Mouse (Mus musculus) ovary, adult 18-20 months (tissue): ENCODE measurements around the gene Acvrl1.

Experiments used
- DNase-seq: peaks from one replicate; pipeline ENCODE4 v3.0.0; 2022; ENCODE audit warnings: low spot score, mixed read lengths

Acvrl1 gene

GRCm38 (mm10) chr15:101128181-101129089 is at the start of gene Acvrl1:
Gene Acvrl1 (plus strand): TSS chr15:101128522.
- no peak for DNase-seq

GRCm38 (mm10) chr15:101078731-101079156 is 49.6 kb upstream of the Acvrl1 start:
- DNase-seq: peak; percentile 91

GRCm38 (mm10) chr15:101080031-101080520 is 48.2 kb upstream of the Acvrl1 start:
- DNase-seq: no peak

GRCm38 (mm10) chr15:101081035-101081548 is 47.2 kb upstream of the Acvrl1 start:
- no peak for DNase-seq

- DNase-seq: no peak
These were observed 46.1 kb upstream of the Acvrl1 start for GRCm38 (mm10) chr15:101082236-101082635.

GRCm38 (mm10) chr15:101084499-101084898 is 43.8 kb upstream of the Acvrl1 start:
- DNase-seq: no peak

- no peak for DNase-seq
These were observed 41.9 kb upstream of the Acvrl1 start for GRCm38 (mm10) chr15:101086451-101086850.

GRCm38 (mm10) chr15:101086956-101087355 is 41.4 kb upstream of the Acvrl1 start:
- peak; percentile 67 for DNase-seq

GRCm38 (mm10) chr15:101088291-101088690 is 40.0 kb upstream of the Acvrl1 start:
- no peak for DNase-seq

GRCm38 (mm10) chr15:101091551-101091950 is 36.8 kb upstream of the Acvrl1 start:
- no peak for DNase-seq

GRCm38 (mm10) chr15:101092121-101092828 is 36.0 kb upstream of the Acvrl1 start:
- no peak for DNase-seq

GRCm38 (mm10) chr15:101092829-101093648 is 35.3 kb upstream of the Acvrl1 start:
- no peak for DNase-seq

- DNase-seq: no peak
These were observed 34.3 kb upstream of the Acvrl1 start for GRCm38 (mm10) chr15:101093988-101094387.

GRCm38 (mm10) chr15:101094979-101095378 is 33.3 kb upstream of the Acvrl1 start:
- DNase-seq: no peak

- no peak for DNase-seq
These were observed 32.9 kb upstream of the Acvrl1 start for GRCm38 (mm10) chr15:101095392-101095791.

- DNase-seq: no peak
These were observed 30.2 kb upstream of the Acvrl1 start for GRCm38 (mm10) chr15:101097985-101098651.

GRCm38 (mm10) chr15:101100996-101101395 is 27.3 kb upstream of the Acvrl1 start:
- no peak for DNase-seq

GRCm38 (mm10) chr15:101103605-101104304 is 24.6 kb upstream of the Acvrl1 start:
- no peak for DNase-seq

- peak; percentile 76 for DNase-seq
These were observed 22.8 kb upstream of the Acvrl1 start for GRCm38 (mm10) chr15:101105496-101105994.

GRCm38 (mm10) chr15:101106011-101106410 is 22.3 kb upstream of the Acvrl1 start:
- DNase-seq: no peak
